Mouse (Mus musculus): ENCODE measurements at regions not wholly inside any gene's neighbourhood (a gene's known extent, or its start where the extent isn't known, plus 50 kb on each side); places are given as distances from the start of the nearest gene placed in this dataset.

DNA sequence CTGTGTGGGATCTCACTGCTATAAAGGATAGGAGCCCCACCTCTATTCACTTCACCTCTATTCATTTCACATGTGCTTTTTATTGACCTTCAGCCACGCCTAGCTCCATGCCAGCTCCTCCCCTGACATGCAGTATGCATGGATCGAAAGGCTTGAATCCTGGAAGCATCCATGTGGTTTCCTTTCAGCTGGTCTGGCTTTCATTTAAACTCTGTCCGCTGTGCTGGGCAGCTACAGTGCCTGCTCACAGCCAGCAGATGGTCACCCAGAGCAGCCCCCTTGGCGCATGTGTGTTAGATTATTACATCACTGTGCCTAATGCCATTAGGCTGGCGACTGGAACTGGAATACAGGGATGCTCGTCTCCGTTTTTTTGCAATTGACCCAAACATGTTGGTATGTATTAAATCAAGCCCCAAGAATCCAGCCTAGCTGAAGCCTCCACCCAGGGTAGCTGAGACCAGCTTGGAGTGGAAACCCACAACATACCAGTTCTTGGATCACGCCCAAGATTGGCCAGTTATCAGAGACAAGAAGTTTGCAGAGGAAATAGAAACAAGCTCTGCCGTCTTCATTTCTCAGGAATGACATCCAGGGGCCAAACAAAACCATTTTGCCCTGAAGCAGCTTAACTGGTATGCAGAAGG lies 113.2 kb downstream of the Inhbb start:
- DNase-seq (ENCODE audit: low read depth): peak; percentile 77

DNA sequence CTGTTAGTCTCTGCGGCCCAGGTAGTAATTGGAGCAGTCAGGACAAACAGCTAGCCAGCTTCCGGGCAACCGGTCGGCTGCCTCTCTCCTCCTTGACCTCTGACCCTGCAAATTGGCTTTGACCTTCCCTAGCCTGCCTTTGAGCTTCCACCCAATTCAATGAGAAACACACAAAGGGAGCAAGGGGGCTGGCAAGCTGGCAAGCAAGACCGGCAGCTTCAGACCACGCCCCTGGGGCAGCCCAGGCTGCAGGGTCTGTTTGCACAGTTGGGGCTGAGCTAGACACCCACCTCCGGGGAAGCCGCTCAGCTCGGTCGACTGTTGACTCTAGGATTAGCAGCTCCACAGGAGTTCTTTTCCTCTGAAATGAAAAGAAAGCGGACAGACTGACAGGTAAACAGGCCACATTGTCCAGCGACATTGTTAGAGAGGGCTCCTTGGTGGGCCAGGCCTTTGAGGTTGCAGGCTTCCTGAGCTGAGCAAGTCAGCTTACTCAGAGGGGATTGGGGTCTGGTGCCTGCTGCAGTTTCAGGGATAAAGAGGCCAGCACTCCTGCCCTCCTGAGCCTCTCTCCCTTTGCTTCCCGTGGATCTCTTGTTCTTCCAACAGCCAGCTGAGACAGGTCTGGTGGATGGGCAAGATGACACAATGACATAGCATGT lies 116.6 kb downstream of the Inhbb start:
- no peak for DNase-seq (ENCODE audit: low read depth)

DNA sequence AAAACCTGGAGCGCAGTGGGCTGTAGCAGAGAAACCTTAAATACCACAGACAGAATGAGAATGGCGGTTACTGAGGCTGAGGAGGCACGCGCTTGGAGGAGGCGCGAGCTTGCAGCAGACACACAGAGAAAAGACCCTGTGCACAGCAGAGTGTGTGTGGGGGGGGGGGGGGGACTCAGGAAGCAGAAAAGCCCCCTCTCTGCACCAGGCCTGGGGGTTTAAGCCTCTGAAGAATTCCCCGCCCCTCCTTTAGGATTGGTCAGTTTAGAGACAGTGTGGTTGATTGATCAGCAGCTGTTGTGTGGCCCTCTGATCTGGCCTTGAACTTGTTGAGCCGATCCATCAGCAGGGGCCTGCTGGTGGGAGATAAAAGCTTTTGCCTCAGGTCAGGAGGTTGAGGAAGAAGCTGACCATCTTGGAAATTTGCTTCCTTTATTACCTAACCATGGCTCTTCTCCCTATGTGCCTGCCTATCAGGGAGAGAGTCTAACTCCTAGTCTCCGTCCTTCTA lies 117.5 kb downstream of the Inhbb start:
- no peak for DNase-seq (ENCODE audit: low read depth)

DNA sequence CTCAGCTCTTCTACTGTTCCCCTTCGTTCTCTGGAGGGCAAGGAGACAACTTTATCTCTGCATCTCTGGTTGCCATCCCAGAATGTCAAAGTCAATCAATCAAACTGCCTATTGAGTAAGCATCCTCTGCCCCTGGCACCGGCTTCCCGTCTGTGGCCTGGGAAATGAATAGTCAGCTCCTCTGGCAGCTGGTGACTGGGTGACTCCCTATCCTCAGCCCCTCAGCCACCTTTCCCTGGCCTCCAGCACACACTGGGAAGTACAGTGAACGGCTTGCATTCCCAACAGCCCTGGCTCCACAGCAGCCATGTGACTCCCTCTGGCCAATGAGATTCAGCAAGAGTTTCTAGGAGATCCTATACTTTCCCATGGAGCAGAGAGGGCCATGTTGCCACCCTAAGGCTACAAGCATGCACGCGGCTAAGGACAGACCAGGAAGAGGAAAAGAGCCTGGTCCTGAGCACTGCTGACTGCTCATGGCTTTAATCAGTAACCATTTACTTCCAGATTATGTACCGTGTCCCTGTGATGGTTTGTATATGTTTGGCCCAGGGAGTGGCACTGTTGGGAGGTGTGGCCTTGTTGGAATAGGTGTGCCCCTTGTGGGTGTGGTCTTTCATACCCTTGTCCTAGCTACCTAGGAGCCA lies 119.6 kb downstream of the Inhbb start:
- peak; percentile 57 for DNase-seq (ENCODE audit: low read depth)

DNA sequence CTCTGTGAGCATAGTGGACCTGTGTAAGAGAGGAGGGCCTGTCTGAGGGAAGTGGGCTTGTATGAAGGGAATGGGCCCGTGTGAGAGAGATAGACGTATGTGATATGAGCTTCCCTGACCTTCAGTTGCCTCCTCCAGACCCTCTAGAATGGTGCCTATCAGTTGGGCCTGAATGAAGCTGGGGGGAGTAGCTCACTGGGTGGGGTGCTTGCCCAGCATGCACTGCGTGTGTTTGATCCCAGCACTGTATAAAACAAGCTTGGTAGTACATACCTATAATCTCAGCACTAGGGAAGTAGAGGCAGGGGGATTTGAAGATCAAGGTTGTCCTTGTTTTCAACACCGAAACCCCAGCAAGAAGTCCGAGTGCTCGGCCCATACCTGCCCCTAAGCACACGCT lies 120.1 kb downstream of the Inhbb start:
- DNase-seq (ENCODE audit: low read depth): no peak

DNA sequence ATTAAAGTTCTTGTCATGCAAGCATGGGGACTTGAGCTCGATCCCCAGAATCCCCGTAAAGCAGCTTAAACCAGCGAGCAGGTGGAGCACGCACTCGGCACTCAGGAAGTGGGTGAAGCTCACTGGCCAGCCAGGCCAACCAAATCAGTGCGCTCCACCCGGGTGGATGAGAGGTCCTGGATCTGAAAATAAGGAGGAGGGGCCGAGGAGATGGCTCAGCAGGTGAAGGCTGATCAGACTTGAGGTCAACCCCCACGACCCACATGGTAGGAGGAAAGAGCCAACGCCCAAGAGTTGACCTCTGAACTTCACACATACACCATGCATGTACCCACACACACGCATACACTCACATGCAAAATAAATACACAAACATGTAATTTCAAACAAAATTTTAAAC lies 120.8 kb downstream of the Inhbb start:
- no peak for DNase-seq (ENCODE audit: low read depth)

DNA sequence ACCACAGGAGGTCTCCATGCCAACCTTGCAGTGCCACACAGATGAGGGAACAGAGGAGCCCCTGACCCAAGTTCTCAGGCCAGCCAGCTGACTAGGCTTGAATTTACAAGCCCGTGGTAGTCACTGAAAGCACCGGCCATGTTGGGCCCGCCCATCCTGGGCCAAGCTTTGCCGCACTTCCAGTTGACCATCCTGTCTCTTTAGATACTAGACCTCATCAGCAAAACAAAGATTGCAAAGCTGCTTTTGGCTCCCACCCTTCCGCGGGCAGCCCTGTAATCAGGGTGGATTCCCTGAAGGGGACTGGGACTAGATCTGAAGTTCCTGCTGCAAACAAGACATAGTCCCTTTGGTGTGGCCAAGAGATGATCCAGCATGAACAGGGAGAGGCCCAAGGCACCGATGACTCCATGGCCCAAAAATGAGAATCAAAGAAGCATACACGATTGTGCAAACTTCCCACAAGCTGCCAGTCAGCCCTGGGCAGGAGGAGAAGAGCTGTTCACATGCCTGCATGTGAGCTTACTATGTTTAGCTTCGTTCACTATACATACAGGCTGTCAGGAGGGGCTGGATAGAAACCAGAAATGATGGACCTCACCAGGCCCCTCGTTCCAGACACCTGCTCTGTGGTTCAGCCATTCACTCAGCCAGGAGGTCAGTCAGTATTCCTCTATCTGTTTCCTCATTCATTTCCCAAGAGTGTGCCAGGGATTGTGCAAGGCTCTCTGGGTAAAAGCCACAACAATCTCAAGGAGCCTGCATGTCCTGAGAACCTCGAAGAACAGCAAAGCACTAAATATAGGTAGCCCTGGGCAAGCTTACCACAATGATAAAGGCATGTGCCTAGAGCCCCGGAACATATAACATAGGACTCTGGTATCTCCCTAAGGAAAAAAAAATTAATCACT lies 122.0 kb downstream of the Inhbb start:
- DNase-seq (ENCODE audit: low read depth): peak; percentile 75

DNA sequence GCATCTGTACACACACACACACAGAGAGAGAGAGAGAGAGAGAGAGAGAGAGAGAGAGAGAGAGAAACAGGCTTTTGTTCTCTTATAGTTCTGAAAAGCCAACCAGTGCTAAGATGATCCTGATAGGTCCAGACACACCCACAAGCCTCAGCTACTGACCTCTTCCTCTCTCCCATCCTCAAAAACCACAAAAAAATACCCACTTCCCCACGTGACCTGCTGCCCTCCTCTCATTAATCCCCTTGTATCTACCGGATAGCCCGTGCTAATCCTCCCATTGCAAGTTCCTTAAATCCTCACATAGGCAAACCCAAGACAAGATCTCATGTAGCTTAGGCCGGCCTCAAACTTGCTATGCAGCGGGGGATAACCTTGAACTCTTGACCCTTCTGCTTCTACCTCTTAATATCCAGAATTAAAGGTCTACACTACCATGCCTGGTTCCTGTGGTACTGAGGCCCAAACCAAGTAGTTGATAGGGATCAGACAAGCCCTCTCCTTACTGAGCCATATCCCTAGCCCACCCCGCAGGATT lies 123.3 kb downstream of the Inhbb start:
- no peak for DNase-seq (ENCODE audit: low read depth)

DNA sequence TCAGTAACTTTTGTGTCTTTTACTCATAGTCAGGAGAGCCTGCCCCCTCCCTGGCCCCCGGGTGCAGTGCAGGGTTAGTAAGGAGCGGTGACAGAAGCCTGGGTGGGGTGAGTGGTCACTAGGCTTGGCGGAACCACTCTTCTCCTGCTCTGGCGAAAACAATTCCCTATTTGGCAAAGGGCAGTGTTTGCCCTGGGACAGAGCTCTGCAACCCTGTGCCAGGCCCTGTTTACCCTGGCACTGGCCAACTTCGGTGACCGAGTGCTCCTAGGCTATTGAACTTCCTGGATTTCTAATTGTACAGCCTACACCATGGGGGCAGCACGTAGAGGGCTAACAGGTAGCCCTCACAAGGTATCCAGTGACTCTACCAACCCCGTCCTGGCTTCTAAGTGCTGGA lies 126.9 kb downstream of the Inhbb start:
- no peak for DNase-seq (ENCODE audit: low read depth)

DNA sequence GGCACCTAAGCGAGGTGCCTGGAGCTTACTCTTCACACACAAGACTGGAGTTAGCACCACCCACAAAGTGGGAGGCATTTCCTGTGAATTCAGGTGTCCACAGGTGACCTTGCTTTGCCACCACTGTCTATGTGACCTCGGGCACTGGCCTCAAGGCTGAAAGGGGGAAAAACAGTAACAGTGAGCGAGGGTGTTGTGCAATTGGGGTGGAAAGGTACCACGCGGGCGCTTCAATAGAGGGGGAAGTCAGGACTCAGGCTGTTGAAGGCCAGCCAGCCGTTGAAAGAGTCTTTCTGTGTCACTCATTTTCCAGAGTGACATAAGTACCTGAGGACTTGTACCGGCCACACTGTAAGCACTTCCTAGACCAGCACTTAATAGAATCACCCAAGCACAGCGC lies 128.2 kb downstream of the Inhbb start:
- no peak for DNase-seq (ENCODE audit: low read depth)

DNA sequence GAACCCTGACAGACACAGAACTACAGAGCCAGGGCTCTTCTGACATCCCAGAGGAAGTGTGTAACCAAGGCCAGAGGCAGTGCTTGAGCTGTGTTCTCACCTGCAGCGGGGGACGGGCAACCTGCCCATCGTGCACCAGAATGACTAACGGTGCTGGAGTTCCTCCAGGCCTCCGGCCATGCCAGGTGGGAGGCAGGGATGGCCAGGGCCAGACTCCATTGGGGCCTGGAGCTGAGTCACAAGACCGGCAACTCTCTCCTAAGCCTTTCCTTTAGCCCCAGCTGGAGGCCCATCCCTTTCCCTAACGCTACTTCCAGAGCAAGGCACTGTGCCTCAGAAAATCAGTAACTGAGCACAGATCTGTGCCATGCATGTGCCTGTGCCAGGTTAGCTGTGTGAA lies 129.8 kb downstream of the Inhbb start:
- peak; percentile 91 for DNase-seq (ENCODE audit: low read depth)

DNA sequence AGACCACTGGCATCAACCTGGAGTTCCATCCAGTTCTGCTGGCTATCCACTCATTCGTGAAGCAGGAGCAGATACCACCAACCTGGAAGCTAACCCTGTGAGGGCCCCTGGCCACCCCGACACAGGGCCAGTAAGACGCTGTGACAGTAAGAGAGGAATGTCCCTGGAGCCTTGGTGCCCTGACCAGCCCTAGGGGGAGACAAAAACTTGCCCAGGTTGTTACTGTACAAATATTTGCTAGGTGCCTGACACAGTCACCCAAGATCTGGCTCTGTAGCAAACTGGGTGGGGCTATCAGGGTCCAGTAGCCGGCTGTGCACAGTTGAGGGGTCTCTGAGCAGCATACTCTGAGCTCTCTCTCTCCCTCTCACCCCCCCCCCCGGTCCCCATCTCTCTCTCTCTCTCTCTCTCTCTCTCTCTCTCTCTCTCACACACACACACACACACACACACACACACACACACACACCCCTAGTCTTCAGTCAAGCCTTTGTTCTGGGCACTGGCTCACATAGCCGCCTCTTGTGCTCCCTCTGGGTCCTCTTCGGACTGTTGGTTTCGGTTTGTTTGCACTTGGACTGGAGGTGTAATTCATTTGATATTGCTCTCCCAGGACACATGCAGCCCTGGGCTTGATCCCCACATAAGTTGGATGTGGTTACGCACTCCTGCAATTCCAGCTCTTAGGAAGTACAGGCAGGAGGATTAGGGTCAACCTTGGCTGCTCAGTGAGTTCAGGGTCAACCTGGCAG lies 131.7 kb downstream of the Inhbb start:
- no peak for DNase-seq (ENCODE audit: low read depth)

DNA sequence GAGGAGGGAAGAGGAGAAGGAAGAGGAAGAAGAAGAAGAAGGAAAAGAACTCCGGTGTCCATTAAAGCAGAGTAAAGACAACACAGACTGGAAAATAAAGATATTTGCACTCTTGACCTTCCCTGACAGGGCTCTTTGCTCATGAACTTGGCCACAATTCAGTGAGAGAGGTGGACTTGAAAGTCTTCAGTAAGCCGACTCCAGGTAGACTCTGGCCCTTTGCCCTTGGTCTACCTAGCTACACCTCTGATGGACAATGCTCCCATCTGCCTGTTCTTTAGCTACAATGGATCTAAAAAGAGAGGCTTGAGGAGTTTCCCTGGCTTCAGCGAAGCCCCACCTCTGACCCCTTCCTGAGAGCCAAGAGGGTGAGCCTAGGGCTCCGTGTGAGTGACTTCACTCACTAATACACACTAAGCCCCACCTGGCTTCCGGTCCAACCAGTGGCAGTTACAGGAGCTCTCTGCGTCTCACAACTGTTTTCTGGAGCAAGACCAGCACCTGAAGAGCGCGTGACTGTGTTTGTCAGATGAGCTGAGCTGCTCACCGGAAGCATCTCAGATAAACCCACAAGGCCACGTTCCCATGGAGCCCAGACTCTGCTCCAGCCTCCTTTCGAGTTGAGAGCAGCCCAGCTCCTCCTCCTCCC lies 132.4 kb downstream of the Inhbb start:
- no peak for DNase-seq (ENCODE audit: low read depth)

DNA sequence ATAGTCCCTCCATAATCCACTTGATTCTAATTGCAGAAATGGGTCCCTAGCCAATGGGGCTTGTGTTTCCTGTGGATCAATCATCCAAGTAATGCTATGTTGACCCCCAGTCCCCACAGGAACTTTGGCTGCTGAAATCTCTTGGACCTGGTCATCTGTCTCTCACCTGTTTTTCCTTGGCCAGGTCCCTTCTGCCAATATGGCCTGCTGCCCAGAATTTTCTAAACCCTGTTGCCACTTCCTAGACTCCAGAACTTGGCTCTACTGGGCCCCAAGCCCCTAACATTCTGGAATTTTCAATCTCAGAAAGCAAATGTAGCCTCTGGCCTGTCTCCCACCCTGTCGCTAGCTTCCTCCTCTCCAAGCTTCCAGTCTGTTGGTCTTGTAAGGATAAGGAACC lies 139.6 kb downstream of the Inhbb start:
- DNase-seq (ENCODE audit: low read depth): no peak

DNA sequence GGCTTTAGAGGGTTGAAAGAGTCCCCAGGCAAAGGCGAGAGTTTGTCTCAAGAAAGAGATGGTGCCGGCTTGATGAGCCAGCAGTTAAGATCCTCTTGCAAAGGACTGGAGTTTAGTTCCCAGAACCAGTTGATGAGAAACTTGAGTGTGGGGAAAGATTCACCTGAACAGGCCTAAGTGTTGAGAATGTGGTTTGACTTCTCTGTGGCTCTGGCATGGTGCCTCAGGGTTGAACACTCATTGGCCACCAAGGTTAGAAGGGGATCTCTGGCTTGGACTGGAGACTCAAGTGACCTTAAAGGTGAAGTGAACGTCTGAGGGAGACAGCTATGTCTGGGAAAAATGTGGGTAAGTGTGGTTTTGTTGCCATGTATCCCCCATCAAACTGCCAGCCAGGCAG lies 142.8 kb downstream of the Inhbb start:
- no peak for DNase-seq (ENCODE audit: low read depth)

DNA sequence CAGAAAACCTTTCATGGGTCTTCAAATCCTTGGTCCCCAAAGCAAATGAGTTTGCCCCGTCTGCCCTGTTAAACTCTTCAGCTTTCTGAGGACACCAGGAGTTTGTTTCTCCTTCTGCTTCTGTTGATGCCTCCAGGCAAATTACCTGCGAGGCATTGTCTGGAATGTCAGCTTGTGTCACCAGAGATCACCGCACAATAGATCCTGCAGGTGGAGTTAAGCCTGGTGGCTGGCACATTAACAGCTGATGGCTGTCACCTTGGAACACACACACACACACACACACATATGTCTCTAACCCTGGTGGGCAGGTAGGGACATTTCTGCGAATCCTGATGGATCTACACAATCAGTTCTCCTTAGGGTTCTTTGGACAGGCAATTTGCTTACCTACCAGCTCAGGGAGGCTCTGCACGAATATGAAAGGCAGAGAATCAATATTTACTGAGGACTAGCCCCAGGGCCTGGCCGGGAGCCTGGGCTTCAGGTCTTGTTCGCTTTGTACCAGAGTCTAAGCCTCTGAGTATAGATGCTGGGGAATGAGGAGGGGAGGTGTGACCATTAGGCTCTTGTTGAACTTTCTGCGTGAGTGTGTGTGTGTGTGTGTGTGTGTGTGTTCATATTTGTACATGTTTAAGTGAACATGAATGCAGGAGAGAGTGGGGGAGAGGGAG lies 143.4 kb downstream of the Inhbb start:
- DNase-seq (ENCODE audit: low read depth): no peak

DNA sequence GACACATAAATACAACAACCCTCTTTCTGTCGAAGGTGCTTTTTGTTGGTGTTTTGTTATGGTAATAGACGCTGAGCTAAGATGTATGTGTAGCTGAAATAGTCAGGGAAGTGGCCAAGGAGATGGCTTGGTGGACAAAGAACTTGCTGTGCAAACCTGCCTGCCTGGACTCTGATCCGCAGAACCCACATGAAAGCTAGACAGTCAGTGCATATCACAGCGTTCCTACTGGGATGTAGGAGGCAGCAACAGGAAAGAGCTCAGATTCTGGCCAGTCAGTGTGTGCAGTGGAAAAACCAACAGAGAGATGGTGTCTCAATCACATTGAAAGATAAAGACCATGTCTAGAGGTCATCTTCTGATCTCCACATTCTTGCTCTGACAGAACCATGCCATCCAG lies 144.1 kb downstream of the Inhbb start:
- no peak for DNase-seq (ENCODE audit: low read depth)

DNA sequence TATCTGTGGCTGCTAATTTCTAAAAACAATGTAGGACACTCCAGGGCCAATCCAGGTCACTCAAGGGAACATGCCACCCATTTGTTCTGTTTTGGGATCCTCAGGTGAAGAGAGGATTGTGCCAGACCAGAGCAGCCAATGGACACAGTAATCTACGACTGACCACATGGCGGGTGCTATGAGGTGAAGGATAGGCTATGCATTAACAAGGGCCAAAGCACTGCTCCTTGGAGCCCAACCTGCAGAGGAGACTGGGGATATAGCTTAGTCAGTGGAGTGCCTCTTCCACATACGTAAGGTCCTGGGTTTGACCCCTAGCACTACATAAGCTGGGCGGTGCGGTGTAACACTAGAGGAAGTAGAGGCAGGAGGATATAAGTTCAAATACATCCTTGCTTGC lies 156.0 kb downstream of the Inhbb start:
- DNase-seq (ENCODE audit: low read depth): no peak

DNA sequence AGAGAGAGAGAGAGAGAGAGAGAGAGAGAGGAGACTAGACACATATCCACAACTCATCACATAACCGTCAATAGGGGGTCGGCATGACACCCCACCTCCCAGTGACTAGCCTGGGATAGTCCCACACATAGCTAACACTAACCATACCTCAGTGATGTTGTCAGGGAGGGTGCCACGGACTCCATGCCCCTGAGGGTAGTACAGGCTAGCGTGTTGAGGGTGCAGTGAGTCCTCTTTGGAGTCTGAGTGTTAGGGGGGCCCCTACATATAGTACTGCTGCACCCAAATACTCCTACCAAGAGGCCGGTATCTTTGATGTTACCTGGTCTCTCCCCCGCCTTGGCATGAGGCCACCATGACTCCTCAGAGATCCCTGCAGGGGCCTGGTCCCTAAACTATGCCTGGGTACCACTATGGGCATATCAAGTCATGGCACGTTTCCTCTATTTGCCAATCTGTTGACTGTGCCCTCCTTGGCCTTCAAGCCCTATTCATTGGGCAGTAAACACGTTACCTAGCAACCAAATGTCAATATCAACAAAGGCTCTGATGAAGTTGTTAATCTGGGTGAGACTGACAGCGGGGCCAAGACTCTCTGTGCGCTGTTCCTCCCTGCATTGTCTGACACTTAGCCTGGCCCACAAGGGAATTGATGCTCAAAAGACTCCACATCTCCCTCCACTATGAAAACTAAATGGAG lies 156.7 kb downstream of the Inhbb start:
- DNase-seq (ENCODE audit: low read depth): no peak

DNA sequence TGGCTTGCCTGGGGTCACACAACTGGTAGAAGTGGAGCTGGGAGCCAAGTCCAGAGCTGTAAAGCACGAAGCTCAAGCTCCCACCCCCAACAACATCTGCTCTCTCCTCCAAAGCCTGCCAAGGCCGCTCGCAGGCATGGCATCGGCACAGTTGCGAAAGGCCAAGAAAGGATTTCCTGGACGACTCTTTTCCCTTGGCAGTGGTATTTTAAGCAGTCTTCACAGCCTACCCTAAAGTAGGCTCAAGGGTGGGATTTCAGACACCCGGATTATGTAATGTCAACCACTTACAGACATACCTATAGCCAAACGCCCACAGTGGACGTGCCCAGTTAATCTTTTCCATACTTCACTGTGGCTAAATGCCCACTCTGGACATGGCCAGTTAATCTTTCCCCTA lies 162.6 kb downstream of the Inhbb start:
- DNase-seq (ENCODE audit: low read depth): peak; percentile 68

Measured in fibroblast of lung, adult 2 months (primary cell).